Mouse (Mus musculus): ENCODE results near the gene Ly6g5b. TPM values are rescaled to one million over a fixed set of nuclear protein-coding genes. Genes with fewer than 3 reads are reported as not detected.
"Not testable (repeated sequence)": the region's sequence is repeated elsewhere in the genome, so short reads cannot be mapped to it uniquely, and the experiment has no call there.

Gene Ly6g5b
- polyA plus RNA-seq, 1 experiment from 2014 or later: 1.1 TPM

GRCm38 (mm10) chr17:35125578-35125977 is 10.3 kb upstream of the Ly6g5b start:
- Histone ChIP-seq H3K9ac (replicated peaks) (peak overlapping the region; percentile 82), H3K27ac (peak overlapping the region; percentile 64; the same call in 1 of the 2 replicates), H3K27me3 (no peaks in the 10 kb centered on the region), H3K4me1 (replicated peaks) (peaks cover 33% of the 10 kb centered on the region), H3K4me3 (replicated peaks) (peak overlapping the region; percentile 70), H3K9me3 (no peaks in the 10 kb centered on the region), H3K36me3 (peaks cover 45% of the 10 kb centered on the region), H3K4me2 (peak overlapping the region; percentile 82)
- ATAC-seq (ENCODE audit: insufficient number of reproducible peaks, insufficient read depth, low FRiP score, low TSS enrichment, low read depth): no peak
- 27% methylated on average over 6 of the region's 6 CpGs for WGBS

GRCm38 (mm10) chr17:35125081-35125480 is 9.9 kb upstream of the Ly6g5b start:
- peaks cover 37% of the 10 kb centered on the region for H3K4me1 ChIP-seq (replicated peaks)

GRCm38 (mm10) chr17:35124261-35124896 is 9.2 kb upstream of the Ly6g5b start:
- WGBS: 92% methylated on average over 12 of the region's 12 CpGs
- H3K27me3 ChIP-seq; H3K4me3 ChIP-seq (replicated peaks); H3K9ac ChIP-seq (replicated peaks); H3K9me3 ChIP-seq; ATAC-seq (ENCODE audit: insufficient number of reproducible peaks, insufficient read depth, low FRiP score, low TSS enrichment, low read depth); H3K4me2 ChIP-seq; H3K27ac ChIP-seq: not testable (repeated sequence)
- peaks cover 40% of the 10 kb centered on the region for H3K36me3 ChIP-seq
- peaks cover 43% of the 10 kb centered on the region for H3K4me1 ChIP-seq (replicated peaks)

More at GRCm38 (mm10) chr17:35125081-35125480, 9.9 kb upstream of the Ly6g5b start:
- 87% methylated on average over 1 of the region's 1 CpGs for WGBS
- Histone ChIP-seq H3K9me3 (no peaks in the 10 kb centered on the region), H3K4me3 (replicated peaks) (peak overlapping the region; percentile 70; the same call in 1 of the 2 replicates), H3K36me3 (peaks cover 43% of the 10 kb centered on the region), H3K27me3 (no peaks in the 10 kb centered on the region), H3K9ac (replicated peaks) (no peak overlapping the region), H3K4me2 (no peak overlapping the region), H3K27ac (peak overlapping the region; percentile 64; the same call in 1 of the 2 replicates)
- no peak for ATAC-seq (ENCODE audit: insufficient number of reproducible peaks, insufficient read depth, low FRiP score, low TSS enrichment, low read depth)

GRCm38 (mm10) chr17:35123287-35123686 is 8.1 kb upstream of the Ly6g5b start:
- H3K4me3 ChIP-seq (replicated peaks); H3K27me3 ChIP-seq; H3K27ac ChIP-seq; H3K9ac ChIP-seq (replicated peaks); H3K9me3 ChIP-seq; ATAC-seq (ENCODE audit: insufficient number of reproducible peaks, insufficient read depth, low FRiP score, low TSS enrichment, low read depth); H3K4me2 ChIP-seq: not testable (repeated sequence)
- WGBS: 95% methylated on average over 9 of the region's 9 CpGs
- peaks cover 41% of the 10 kb centered on the region for H3K36me3 ChIP-seq
- H3K4me1 ChIP-seq (replicated peaks): peaks cover 39% of the 10 kb centered on the region

GRCm38 (mm10) chr17:35121871-35122303 is 6.7 kb upstream of the Ly6g5b start, which contains the start of gene Csnk2b:
Gene Csnk2b, minus strand, starts transcription at chr17:35122053.
- 1% methylated on average over 19 of the region's 19 CpGs for WGBS
- no peak for ATAC-seq (ENCODE audit: insufficient number of reproducible peaks, insufficient read depth, low FRiP score, low TSS enrichment, low read depth)

GRCm38 (mm10) chr17:35121143-35121799 is 6.0 kb upstream of the Ly6g5b start, which contains the start of gene Gpank1:
Gene Gpank1, plus strand, starts transcription at chr17:35121455.
- peaks cover 52% of the 10 kb centered on the region for H3K36me3 ChIP-seq
- H3K9ac ChIP-seq (replicated peaks): peak within 1 kb of the TSS; percentile 95
- H3K9me3 ChIP-seq: no peaks in the 10 kb centered on the region
- peak within 1 kb of the TSS; percentile 95 for H3K4me3 ChIP-seq (replicated peaks)
- H3K27me3 ChIP-seq: no peaks in the 10 kb centered on the region
- H3K4me1 ChIP-seq (replicated peaks): peaks cover 24% of the 10 kb centered on the region
- H3K4me2 ChIP-seq: peak within 1 kb of the TSS; percentile 96
- peak; percentile 96 for ATAC-seq (ENCODE audit: insufficient number of reproducible peaks, insufficient read depth, low FRiP score, low TSS enrichment, low read depth)
- WGBS: under 1% methylated on average over 50 of the region's 50 CpGs
- H3K27ac ChIP-seq: peak within 1 kb of the TSS; percentile 92

More at GRCm38 (mm10) chr17:35121871-35122303, 6.7 kb upstream of the Ly6g5b start, which contains the start of gene Csnk2b:
- H3K9ac ChIP-seq (replicated peaks): peak within 1 kb of the TSS; percentile 95
- no peaks in the 10 kb centered on the region for H3K9me3 ChIP-seq
- H3K27me3 ChIP-seq: no peaks in the 10 kb centered on the region
- peak within 1 kb of the TSS; percentile 95 for H3K4me3 ChIP-seq (replicated peaks)
- peak within 1 kb of the TSS; percentile 92 for H3K27ac ChIP-seq
- H3K4me2 ChIP-seq: peak within 1 kb of the TSS; percentile 96
- peaks cover 29% of the 10 kb centered on the region for H3K4me1 ChIP-seq (replicated peaks)
- H3K36me3 ChIP-seq: peaks cover 47% of the 10 kb centered on the region

GRCm38 (mm10) chr17:35120745-35121142 is 5.5 kb upstream of the Ly6g5b start:
- peak overlapping the region; percentile 60; the same call in 1 of the 2 replicates for H3K27ac ChIP-seq
- ATAC-seq (ENCODE audit: insufficient number of reproducible peaks, insufficient read depth, low FRiP score, low TSS enrichment, low read depth): no peak
- H3K36me3 ChIP-seq: peaks cover 57% of the 10 kb centered on the region
- under 1% methylated on average over 33 of the region's 33 CpGs for whole genome bisulfite sequencing
- peak overlapping the region; percentile 95 for H3K4me3 ChIP-seq (replicated peaks)
- peak overlapping the region; percentile 96 for H3K4me2 ChIP-seq
- H3K4me1 ChIP-seq (replicated peaks): peaks cover 24% of the 10 kb centered on the region
- H3K27me3 ChIP-seq: no peaks in the 10 kb centered on the region
- no peaks in the 10 kb centered on the region for H3K9me3 ChIP-seq
- peak overlapping the region; percentile 95 for H3K9ac ChIP-seq (replicated peaks)

GRCm38 (mm10) chr17:35111774-35112173 is 3.5 kb downstream of the Ly6g5b start:
- no peaks in the 10 kb centered on the region for H3K27me3 ChIP-seq
- H3K9me3 ChIP-seq: no peaks in the 10 kb centered on the region
- H3K4me2 ChIP-seq: no peak overlapping the region
- H3K4me1 ChIP-seq (replicated peaks): no peaks in the 10 kb centered on the region
- ATAC-seq (ENCODE audit: insufficient number of reproducible peaks, insufficient read depth, low FRiP score, low TSS enrichment, low read depth): no peak
- 80% methylated on average over 9 of the region's 9 CpGs for WGBS
- H3K9ac ChIP-seq (replicated peaks): no peak overlapping the region
- no peak overlapping the region for H3K4me3 ChIP-seq (replicated peaks)
- peaks cover 30% of the 10 kb centered on the region for H3K36me3 ChIP-seq
- H3K27ac ChIP-seq: no peak overlapping the region

- Histone ChIP-seq H3K27ac (no peak within 1 kb of the TSS), H3K4me3 (replicated peaks) (no peak within 1 kb of the TSS), H3K36me3 (peaks cover 12% of the 10 kb centered on the region), H3K9me3 (no peaks in the 10 kb centered on the region), H3K27me3 (no peaks in the 10 kb centered on the region), H3K9ac (replicated peaks) (no peak within 1 kb of the TSS), H3K4me1 (replicated peaks) (peaks cover 6% of the 10 kb centered on the region; the same call in 1 of the 2 replicates), H3K4me2 (no peak within 1 kb of the TSS)
- ATAC-seq (ENCODE audit: insufficient number of reproducible peaks, insufficient read depth, low FRiP score, low TSS enrichment, low read depth): no peak
- WGBS: 80% methylated on average over 6 of the region's 6 CpGs
Measured at GRCm38 (mm10) chr17:35108097-35108496, 7.1 kb downstream of the Ly6g5b start, which contains the start of gene Ly6g5c. Gene Ly6g5c, plus strand, starts transcription at chr17:35108279.

GRCm38 (mm10) chr17:35106522-35106921 is 8.7 kb downstream of the Ly6g5b start:
- no peaks in the 10 kb centered on the region for H3K9me3 ChIP-seq
- no peak overlapping the region for H3K27ac ChIP-seq
- H3K9ac ChIP-seq (replicated peaks): no peak overlapping the region
- 77% methylated on average over 3 of the region's 3 CpGs for WGBS
- 0 out of 2 replicates have a peak overlapping the region, but pooled peaks have one; percentile 17 for H3K4me2 ChIP-seq
- H3K36me3 ChIP-seq: peaks cover 28% of the 10 kb centered on the region
- H3K4me3 ChIP-seq (replicated peaks): no peak overlapping the region; the same call in 1 of the 2 replicates
- H3K4me1 ChIP-seq (replicated peaks): peaks cover 6% of the 10 kb centered on the region; the same call in 1 of the 2 replicates
- H3K27me3 ChIP-seq: no peaks in the 10 kb centered on the region
- no peak for ATAC-seq (ENCODE audit: insufficient number of reproducible peaks, insufficient read depth, low FRiP score, low TSS enrichment, low read depth)
